Mouse (Mus musculus) bone marrow macrophage, adult 2 months (primary cell): ENCODE data around the gene Kat5. TPM values are rescaled to one million over a fixed set of nuclear protein-coding genes. Genes with fewer than 3 reads are reported as not detected.

Source experiments
- H3K27ac ChIP-seq: 2 replicates; pipeline ENCODE4 v1.5.1; 2012; ENCODE audit warnings: low read depth, low read length; ENCODE audit not compliant: insufficient read depth
- H3K4me1 ChIP-seq: 2 replicates; pipeline ENCODE4 v1.6.1; 2012; ENCODE audit warnings: low read length; ENCODE audit not compliant: control insufficient read depth, insufficient read depth
- H3K4me3 ChIP-seq: 2 replicates; pipeline ENCODE4 v1.5.1; 2012; ENCODE audit warnings: mild to moderate bottlenecking, low read length, moderate library complexity; ENCODE audit not compliant: insufficient read depth
- CTCF ChIP-seq: IDR thresholded peaks from 2 replicates; pipeline ENCODE4 v1.5.1; 2012; ENCODE audit warnings: low read depth, mild to moderate bottlenecking, low read length, moderate library complexity
- POLR2A ChIP-seq: IDR thresholded peaks from 2 replicates; pipeline ENCODE4 v1.6.1; 2012; ENCODE audit warnings: mild to moderate bottlenecking, low read depth, low read length, borderline replicate concordance
- polyA plus RNA-seq: library from polyadenylated mRNA; stranded (reverse); fragments of >200 nt; gene quantifications from 2 replicates; pipeline ENCODE4 v1.2.4, GENCODE M21; 2012; ENCODE audit not compliant: missing spikeins, insufficient read depth, insufficient read length

The Kat5 gene
- polyA plus RNA-seq, 1 experiment: 56.6 TPM

- Histone ChIP-seq H3K27ac (no peak overlapping the region), H3K4me3 (no peak overlapping the region), H3K4me1 (no peaks in the 10 kb centered on the region)
- TF ChIP-seq POLR2A: no peak
- no peak for TF ChIP-seq CTCF
Observed at GRCm38 (mm10) chr19:5553802-5554201, 56.2 kb downstream of the Kat5 start.

Other genes starting within 250 kb of the Kat5 start
- 20.8 and 26.3 TPM in 2 replicates for gene Eif1ad, start 243.5 kb downstream of the Kat5 start, polyA plus RNA-seq
- 102 and 103 TPM in 2 replicates for gene Banf1, start 243.1 kb downstream of the Kat5 start, polyA plus RNA-seq
- gene Sart1, start 221.5 kb downstream of the Kat5 start, polyA plus RNA-seq: 103 and 110 TPM in 2 replicates
- not detected in 2 replicates for gene Tsga10ip, start 207.7 kb downstream of the Kat5 start, polyA plus RNA-seq
- gene Drap1, start 185.3 kb downstream of the Kat5 start, polyA plus RNA-seq: 160 and 167 TPM in 2 replicates
- gene AI837181, start 185.1 kb downstream of the Kat5 start, polyA plus RNA-seq: 47.5 and 53.7 TPM in 2 replicates
- 0.50 and 1.6 TPM in 2 replicates for gene Fosl1, start 162.7 kb downstream of the Kat5 start, polyA plus RNA-seq
- 3.6 and 4.2 TPM in 2 replicates for gene Ccdc85b, start 152.3 kb downstream of the Kat5 start, polyA plus RNA-seq
- 69.7 and 70.6 TPM in 2 replicates for gene Fibp, start 149.6 kb downstream of the Kat5 start, polyA plus RNA-seq
- not detected in 2 replicates for gene Ctsw, start 141.7 kb downstream of the Kat5 start, polyA plus RNA-seq
- gene Efemp2, start 136.3 kb downstream of the Kat5 start, polyA plus RNA-seq: 9.1 and 11.3 TPM in 2 replicates
- 16.7 and 19.8 TPM in 2 replicates for gene Mus81, start 121.8 kb downstream of the Kat5 start, polyA plus RNA-seq
- gene Cfl1, start 119.8 kb downstream of the Kat5 start, polyA plus RNA-seq: 1,898 and 2,021 TPM in 2 replicates
- 5.1 and 7.7 TPM in 2 replicates for gene 1700020D05Rik, start 106.5 kb downstream of the Kat5 start, polyA plus RNA-seq
- gene Snx32, start 99.7 kb downstream of the Kat5 start, polyA plus RNA-seq: 34.1 and 43.8 TPM in 2 replicates
- gene Ovol1, start 49.6 kb downstream of the Kat5 start, polyA plus RNA-seq: not detected in 2 replicates
- gene Ap5b1, start 42.2 kb downstream of the Kat5 start, polyA plus RNA-seq: 13.5 and 14.4 TPM in 2 replicates
- 82.4 and 102 TPM in 2 replicates for gene Rnaseh2c, start 8.4 kb downstream of the Kat5 start, polyA plus RNA-seq
- 77.1 and 93.4 TPM in 2 replicates for gene Rela, start 27.2 kb upstream of the Kat5 start, polyA plus RNA-seq
- 93.4 and 117 TPM in 2 replicates for gene Sipa1, start 53.5 kb upstream of the Kat5 start, polyA plus RNA-seq
- 79.9 and 99.1 TPM in 2 replicates for gene Map3k11, start 78.5 kb upstream of the Kat5 start, polyA plus RNA-seq
- 43.3 and 54.9 TPM in 2 replicates for gene Pcnx3, start 78.7 kb upstream of the Kat5 start, polyA plus RNA-seq
- gene Kcnk7, start 94.1 kb upstream of the Kat5 start, polyA plus RNA-seq: not detected in 2 replicates
- gene Ehbp1l1, start 116.1 kb upstream of the Kat5 start, polyA plus RNA-seq: 123 and 125 TPM in 2 replicates
- 167 and 176 TPM in 2 replicates for gene Fam89b, start 119.4 kb upstream of the Kat5 start, polyA plus RNA-seq
- 11.4 and 15.7 TPM in 2 replicates for gene Ltbp3, start 130.7 kb upstream of the Kat5 start, polyA plus RNA-seq
- 46.7 and 48.3 TPM in 2 replicates for gene Scyl1, start 161.2 kb upstream of the Kat5 start, polyA plus RNA-seq